Mouse (Mus musculus) lung, embryonic 16.5 days (tissue): ENCODE measurements at regions not wholly inside any gene's neighbourhood (a gene's known extent, or its start where the extent isn't known, plus 50 kb on each side); places are given as distances from the start of the nearest gene placed in this dataset.

Source experiments
- ATAC-seq: fragments of 200-750 bp; cut with Nextera tagmentation; 2 replicates; pipeline ENCODE4 v1.8.0; 2017; ENCODE audit warnings: low read depth, mild to moderate bottlenecking, moderate library complexity
- H3K27ac ChIP-seq: fragments of 300-500 bp; sonication (generic); 2 replicates; pipeline ENCODE4 v1.5.1; 2014; ENCODE audit warnings: mild to moderate bottlenecking, control low read depth, low read length
- H3K27me3 ChIP-seq: fragments of 300-500 bp; sonication (generic); 2 replicates; pipeline ENCODE4 v1.6.1; 2014; ENCODE audit warnings: low read depth, low read length, mixed read lengths; ENCODE audit not compliant: control insufficient read depth, insufficient read depth
- H3K36me3 ChIP-seq: fragments of 300-500 bp; sonication (generic); 2 replicates; pipeline ENCODE4 v1.6.1; 2014; ENCODE audit warnings: low read length; ENCODE audit not compliant: control insufficient read depth, insufficient read depth
- H3K4me1 ChIP-seq: fragments of 300-500 bp; sonication (generic); replicated peaks from 2 replicates; pipeline ENCODE4 v1.6.1; 2014; ENCODE audit warnings: low read length, mixed read lengths; ENCODE audit not compliant: control insufficient read depth, insufficient read depth
- H3K4me2 ChIP-seq: fragments of 300-500 bp; sonication (generic); 2 replicates; pipeline ENCODE4 v1.6.1; 2014; ENCODE audit warnings: low read depth, low read length, control low read depth
- H3K4me3 ChIP-seq: fragments of 300-500 bp; sonication (generic); 2 replicates; pipeline ENCODE4 v1.5.1; 2014; ENCODE audit warnings: mild to moderate bottlenecking, low read length, control low read depth
- H3K9ac ChIP-seq: fragments of 300-500 bp; sonication (generic); 2 replicates; pipeline ENCODE4 v1.6.1; 2014; ENCODE audit warnings: low read length, control low read depth
- H3K9me3 ChIP-seq: fragments of 300-500 bp; sonication (generic); 2 replicates; pipeline ENCODE4 v1.6.1; 2016; ENCODE audit warnings: low read length; ENCODE audit not compliant: control insufficient read depth
- WGBS: fragments of 180-500 bp; shearing (Covaris S2); extraction: QIAGEN DNeasy Blood & Tissue Kit; methylation state at CpG from one replicate; pipeline ENCODE4 v1.1.7; 2014; 5-methylcytosine and 5-hydroxymethylcytosine counted together

DNA sequence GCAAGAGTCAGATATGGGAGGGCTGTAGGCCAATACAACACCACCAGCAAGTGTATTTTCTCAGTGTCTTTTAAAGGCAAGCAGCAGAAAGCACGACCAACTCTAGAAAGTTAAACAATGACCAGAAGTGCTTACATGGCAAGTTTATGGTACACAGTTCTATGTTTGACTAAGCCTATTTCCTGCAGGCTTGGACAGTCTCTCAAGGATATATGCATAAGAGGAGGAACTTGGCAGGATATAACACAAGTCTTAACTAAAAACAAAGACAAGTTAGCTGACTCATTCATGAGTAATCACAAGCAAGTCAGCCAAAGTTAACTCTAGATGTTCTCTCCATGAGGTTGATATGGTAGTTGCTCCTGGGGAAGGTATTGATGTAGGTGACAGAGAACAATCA, 201.3 kb downstream of the Mbip start:
- ATAC-seq = peak; percentile 66
- Histone ChIP-seq H3K4me1 (no peaks in the 10 kb centered on the region), H3K36me3 (no peaks in the 10 kb centered on the region), H3K27me3 (no peaks in the 10 kb centered on the region), H3K27ac (0 out of 2 replicates have a peak overlapping the region, but pooled peaks have one; percentile 7), H3K4me2 (no peak overlapping the region), H3K9ac (no peak overlapping the region), H3K4me3 (no peak overlapping the region), H3K9me3 (no peaks in the 10 kb centered on the region)
- WGBS = 22% methylated on average over 1 of the region's 1 CpGs

GRCm38 (mm10) chr12:56143789-56144188, 201.9 kb downstream of the Mbip start:
- no peaks in the 10 kb centered on the region for H3K36me3 ChIP-seq
- H3K9ac ChIP-seq = no peak overlapping the region
- WGBS = 54% methylated on average over 2 of the region's 2 CpGs
- no peak for ATAC-seq
- peak overlapping the region; percentile 10; the same call in 1 of the 2 replicates for H3K27ac ChIP-seq
- H3K4me2 ChIP-seq = no peak overlapping the region
- no peak overlapping the region for H3K4me3 ChIP-seq
- H3K4me1 ChIP-seq = no peaks in the 10 kb centered on the region
- H3K27me3 ChIP-seq = no peaks in the 10 kb centered on the region
- no peaks in the 10 kb centered on the region for H3K9me3 ChIP-seq

DNA sequence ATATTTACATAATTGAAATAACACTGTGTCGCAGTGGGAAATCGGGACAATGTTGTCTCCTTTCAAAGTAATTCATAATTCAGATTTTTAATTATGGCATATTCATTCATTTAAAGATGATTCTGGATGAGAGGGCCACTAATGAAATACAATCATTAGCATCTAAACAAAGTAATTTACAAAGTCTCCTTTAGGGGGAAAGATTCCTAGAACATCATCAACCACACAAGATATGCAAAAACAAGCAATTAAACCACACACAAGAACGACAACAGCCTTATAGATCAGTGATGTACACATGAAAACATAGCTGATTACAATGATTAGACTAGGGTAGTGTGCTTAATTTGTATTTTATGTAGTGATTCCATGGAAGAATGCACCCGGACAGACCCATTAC, 231.2 kb downstream of the Mbip start:
- H3K4me3 ChIP-seq = no peak overlapping the region
- H3K9me3 ChIP-seq = no peaks in the 10 kb centered on the region
- H3K4me2 ChIP-seq = no peak overlapping the region
- no peak overlapping the region for H3K9ac ChIP-seq
- H3K27me3 ChIP-seq = no peaks in the 10 kb centered on the region
- no peak for ATAC-seq
- no peak overlapping the region for H3K27ac ChIP-seq
- 88% methylated on average over 4 of the region's 4 CpGs for WGBS
- no peaks in the 10 kb centered on the region for H3K36me3 ChIP-seq
- no peaks in the 10 kb centered on the region for H3K4me1 ChIP-seq

DNA sequence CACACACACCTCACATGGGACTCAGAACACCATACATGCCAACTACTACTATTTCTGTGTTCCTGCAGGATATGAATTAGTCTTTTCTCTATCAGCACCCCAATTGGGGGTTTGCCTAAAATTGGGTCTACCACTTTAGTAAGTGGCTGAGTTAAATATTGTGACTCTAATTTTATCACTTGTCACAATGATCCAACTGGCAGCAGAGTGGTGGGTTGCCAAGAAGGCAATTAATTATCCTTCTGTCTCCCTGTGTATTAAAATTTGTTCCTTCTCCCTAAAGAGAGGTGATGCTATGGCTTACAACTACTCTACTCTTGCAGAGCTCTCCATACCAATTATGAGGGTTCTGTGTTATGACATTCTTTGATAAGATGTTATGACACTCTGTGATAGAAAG, 245.3 kb downstream of the Brms1l start:
- Histone ChIP-seq H3K9me3 (no peaks in the 10 kb centered on the region), H3K4me2 (no peak overlapping the region), H3K27ac (no peak overlapping the region), H3K36me3 (no peaks in the 10 kb centered on the region), H3K9ac (no peak overlapping the region), H3K27me3 (no peaks in the 10 kb centered on the region), H3K4me1 (no peaks in the 10 kb centered on the region), H3K4me3 (no peak overlapping the region)
- no peak for ATAC-seq

- H3K27ac ChIP-seq = no peak overlapping the region
- no peaks in the 10 kb centered on the region for H3K9me3 ChIP-seq
- 0 out of 2 replicates have a peak, but pooled peaks cover 2% of the 10 kb centered on the region for H3K4me1 ChIP-seq
- H3K27me3 ChIP-seq = no peaks in the 10 kb centered on the region
- H3K4me2 ChIP-seq = no peak overlapping the region
- H3K9ac ChIP-seq = no peak overlapping the region
- ATAC-seq = no peak
- no peak overlapping the region for H3K4me3 ChIP-seq
- no peaks in the 10 kb centered on the region for H3K36me3 ChIP-seq
- 79% methylated on average over 7 of the region's 7 CpGs for WGBS
Measured at GRCm38 (mm10) chr12:56064183-56064582, 228.1 kb downstream of the Brms1l start.

GRCm38 (mm10) chr12:56058876-56059275, 222.8 kb downstream of the Brms1l start:
- Histone ChIP-seq H3K4me2 (no peak overlapping the region), H3K36me3 (no peaks in the 10 kb centered on the region), H3K27ac (no peak overlapping the region), H3K27me3 (no peaks in the 10 kb centered on the region), H3K4me1 (0 out of 2 replicates have a peak, but pooled peaks cover 2% of the 10 kb centered on the region), H3K9me3 (no peaks in the 10 kb centered on the region), H3K4me3 (no peak overlapping the region), H3K9ac (no peak overlapping the region)
- WGBS = 61% methylated on average over 10 of the region's 10 CpGs
- ATAC-seq = no peak

- Histone ChIP-seq H3K4me2 (no peak overlapping the region), H3K27me3 (no peaks in the 10 kb centered on the region), H3K27ac (no peak overlapping the region), H3K9ac (no peak overlapping the region), H3K4me1 (0 out of 2 replicates have a peak, but pooled peaks cover 2% of the 10 kb centered on the region), H3K36me3 (no peaks in the 10 kb centered on the region), H3K9me3 (no peaks in the 10 kb centered on the region), H3K4me3 (no peak overlapping the region)
- WGBS = 9% methylated on average over 17 of the region's 17 CpGs
- ATAC-seq = peak; percentile 72; the same call in 1 of the 2 replicates
Measured at GRCm38 (mm10) chr12:56058463-56058862, 222.3 kb downstream of the Brms1l start.

- H3K27me3 ChIP-seq = no peaks in the 10 kb centered on the region
- H3K4me1 ChIP-seq = 0 out of 2 replicates have a peak, but pooled peaks cover 2% of the 10 kb centered on the region
- no peaks in the 10 kb centered on the region for H3K36me3 ChIP-seq
- ATAC-seq = no peak
- 62% methylated on average over 6 of the region's 6 CpGs for WGBS
- no peak overlapping the region for H3K4me3 ChIP-seq
- H3K9ac ChIP-seq = no peak overlapping the region
- no peak overlapping the region for H3K4me2 ChIP-seq
- 0 out of 2 replicates have a peak, but pooled peaks cover 2% of the 10 kb centered on the region for H3K9me3 ChIP-seq
- no peak overlapping the region for H3K27ac ChIP-seq
Measured at GRCm38 (mm10) chr12:56055382-56055781, 219.3 kb downstream of the Brms1l start.

GRCm38 (mm10) chr12:56046050-56046449, 209.9 kb downstream of the Brms1l start:
- H3K9ac ChIP-seq = no peak overlapping the region
- H3K27me3 ChIP-seq = no peaks in the 10 kb centered on the region
- H3K36me3 ChIP-seq = no peaks in the 10 kb centered on the region
- 76% methylated on average over 3 of the region's 3 CpGs for WGBS
- H3K9me3 ChIP-seq = 0 out of 2 replicates have a peak, but pooled peaks cover 3% of the 10 kb centered on the region
- no peak overlapping the region for H3K4me3 ChIP-seq
- no peak overlapping the region for H3K27ac ChIP-seq
- no peaks in the 10 kb centered on the region for H3K4me1 ChIP-seq
- no peak overlapping the region for H3K4me2 ChIP-seq
- no peak for ATAC-seq

- Histone ChIP-seq H3K27ac (no peak overlapping the region), H3K9ac (no peak overlapping the region), H3K4me2 (no peak overlapping the region), H3K27me3 (no peaks in the 10 kb centered on the region), H3K4me3 (no peak overlapping the region), H3K9me3 (no peaks in the 10 kb centered on the region), H3K4me1 (no peaks in the 10 kb centered on the region), H3K36me3 (no peaks in the 10 kb centered on the region)
- no peak for ATAC-seq
- WGBS = 23% methylated on average over 7 of the region's 7 CpGs
Measured at GRCm38 (mm10) chr12:56020954-56021514, 184.9 kb downstream of the Brms1l start.
